Mouse (Mus musculus) MEL (cell line): ENCODE data around the gene Speg.

Experiments used
- CTCF ChIP-seq, 3 experiments: IDR thresholded peaks in 2 of 3; conservative IDR thresholded peaks in 1 of 3; 2 replicates each; pipeline ENCODE4 v1.5.1; 2011 to 2012; ENCODE audit warnings: low read length in 3 of 3, low read depth in 2 of 3, mild to moderate bottlenecking in 2 of 3, improper control_type of control experiment in 1 of 3, inconsistent platforms in 1 of 3, mixed read lengths in 1 of 3, moderate library complexity in 1 of 3; ENCODE audit not compliant: control insufficient read depth in 1 of 3, insufficient read depth in 1 of 3, poor library complexity in 1 of 3, severe bottlenecking in 1 of 3
- POLR2A ChIP-seq, 2 experiments: IDR thresholded peaks; 2 replicates each; pipeline ENCODE4 v1.6.1; 2011 to 2012; ENCODE audit warnings: low read length in 2 of 2, mild to moderate bottlenecking in 2 of 2, control low read depth in 1 of 2, improper control_type of control experiment in 1 of 2, low read depth in 1 of 2, moderate library complexity in 1 of 2; ENCODE audit not compliant: control insufficient read depth in 1 of 2, insufficient read depth in 1 of 2, poor library complexity in 1 of 2
- POLR2AphosphoS5 ChIP-seq: IDR thresholded peaks from 2 replicates; pipeline ENCODE4 v1.6.1; 2012; ENCODE audit warnings: low read depth, borderline replicate concordance, mild to moderate bottlenecking, inconsistent platforms, low read length, moderate library complexity, mixed read lengths

GRCm38 (mm10) chr1:75480036-75480435 is 104.9 kb downstream of the Speg start:
- TF ChIP-seq CTCF (IDR thresholded peaks at IDR 0.05 in 2 of 3, conservative IDR thresholded peaks at IDR 0.05 in 1 of 3; ENCODE audit: control insufficient read depth in 1 of 3, insufficient read depth in 1 of 3, low read depth in 2 of 3, low read length in 3 of 3, poor library complexity in 1 of 3, severe bottlenecking in 1 of 3) (no peak), POLR2AphosphoS5 (no peak), POLR2A (IDR thresholded peaks at IDR 0.05; ENCODE audit: control insufficient read depth in 1 of 2, insufficient read depth in 1 of 2, low read depth in 1 of 2, low read length in 2 of 2, poor library complexity in 1 of 2) (no peak)
